Mouse (Mus musculus) hindbrain, postnatal 0 days (tissue): ENCODE data around the gene Cacna1i. TPM values are rescaled to one million over a fixed set of nuclear protein-coding genes. Genes with fewer than 3 reads are reported as not detected.

Experiments used
- ATAC-seq: fragments of 200-750 bp; cut with Nextera tagmentation; 2 replicates; pipeline ENCODE4 v1.8.0; 2017; ENCODE audit warnings: mild to moderate bottlenecking, moderate TSS enrichment, moderate library complexity
- DNase-seq: peaks from one replicate; pipeline ENCODE4 v3.0.0-alpha.2; 2015; ENCODE audit warnings: low spot score
- H3K27ac ChIP-seq: fragments of 300-500 bp; sonication (generic); 2 replicates; pipeline ENCODE4 v1.5.1; 2014; ENCODE audit warnings: mild to moderate bottlenecking
- H3K27me3 ChIP-seq: fragments of 300-500 bp; sonication (generic); 2 replicates; pipeline ENCODE4 v1.6.1; 2014; ENCODE audit warnings: low read length, mixed read lengths; ENCODE audit not compliant: insufficient read depth
- H3K36me3 ChIP-seq: fragments of 300-500 bp; sonication (generic); 2 replicates; pipeline ENCODE4 v1.6.1; 2014; ENCODE audit warnings: low read length, mixed read lengths; ENCODE audit not compliant: insufficient read depth
- H3K4me1 ChIP-seq: fragments of 300-500 bp; sonication (generic); 2 replicates; pipeline ENCODE4 v1.6.1; 2014; ENCODE audit warnings: antibody characterized with exemption, low read length, mixed read lengths; ENCODE audit not compliant: insufficient read depth
- H3K4me2 ChIP-seq: fragments of 300-500 bp; sonication (generic); 2 replicates; pipeline ENCODE4 v1.6.1; 2014; ENCODE audit warnings: low read depth, mild to moderate bottlenecking, low read length, moderate library complexity, mixed read lengths
- H3K4me3 ChIP-seq: fragments of 300-500 bp; sonication (generic); 2 replicates; pipeline ENCODE4 v1.5.1; 2014; ENCODE audit warnings: low read length
- H3K9ac ChIP-seq: fragments of 300-500 bp; sonication (generic); replicated peaks from 2 replicates; pipeline ENCODE4 v1.6.1; 2014; ENCODE audit warnings: mild to moderate bottlenecking, low read length, moderate library complexity, mixed read lengths
- H3K9me3 ChIP-seq: fragments of 300-500 bp; sonication (generic); 2 replicates; pipeline ENCODE4 v1.6.1; 2016; ENCODE audit warnings: low read length, mixed read lengths
- CTCF ChIP-seq: IDR thresholded peaks from 2 replicates; pipeline ENCODE4 v1.5.1; 2016; ENCODE audit warnings: antibody characterized with exemption, control low read depth, low read depth
- WGBS: fragments of 180-500 bp; shearing (Covaris S2); extraction: QIAGEN DNeasy Blood & Tissue Kit; methylation state at CpG from one replicate; pipeline ENCODE4 v1.1.7; 2014; 5-methylcytosine and 5-hydroxymethylcytosine counted together
- polyA plus RNA-seq: library from polyadenylated mRNA; unstranded; fragments of >200 nt; fragmentation: Nextera tagmentation; extraction: Ambion mirVana; gene quantifications from 2 replicates; pipeline ENCODE4 v1.2.1, GENCODE M21; 2015
- total RNA-seq: library from RNA; depleted of rRNA; stranded (reverse); fragments of >200 nt; gene quantifications from 2 replicates; pipeline ENCODE4 v1.2.3, GENCODE M21; 2014

The Cacna1i gene
- total and polyA plus RNA-seq, 2 experiments from 2014 or later: 0.50 to 10.8 TPM

- H3K4me2 ChIP-seq: no peak overlapping the region
- H3K27ac ChIP-seq: no peak overlapping the region
- H3K27me3 ChIP-seq: no peaks in the 10 kb centered on the region
- H3K9me3 ChIP-seq: no peaks in the 10 kb centered on the region
- ATAC-seq (0 out of 2 replicates have a peak, but pooled peaks have one; percentile 30), DNase-seq (peak; percentile 32)
- TF ChIP-seq CTCF: no peak
- no peak overlapping the region for H3K4me3 ChIP-seq
- WGBS: 49% methylated on average over 22 of the region's 22 CpGs
- no peaks in the 10 kb centered on the region for H3K36me3 ChIP-seq
- no peaks in the 10 kb centered on the region for H3K4me1 ChIP-seq
- H3K9ac ChIP-seq: no peak overlapping the region
These were observed 108.0 kb downstream of the Cacna1i start for GRCm38 (mm10) chr15:80395035-80395434.

- Histone ChIP-seq H3K27me3 (no peaks in the 10 kb centered on the region), H3K4me1 (peaks cover 12% of the 10 kb centered on the region; the same call in 1 of the 2 replicates), H3K9ac (no peak overlapping the region), H3K4me3 (no peak overlapping the region), H3K9me3 (no peaks in the 10 kb centered on the region), H3K27ac (no peak overlapping the region), H3K36me3 (no peaks in the 10 kb centered on the region), H3K4me2 (no peak overlapping the region)
- no peak for ATAC-seq
- 90% methylated on average over 1 of the region's 1 CpGs for WGBS
- DNase-seq: no peak
- no peak for TF ChIP-seq CTCF
These were observed 112.4 kb downstream of the Cacna1i start for GRCm38 (mm10) chr15:80399451-80399850.

- peak; percentile 78 for ATAC-seq
These were observed 114.4 kb downstream of the Cacna1i start for GRCm38 (mm10) chr15:80401387-80401898.

GRCm38 (mm10) chr15:80401980-80402379 is 114.9 kb downstream of the Cacna1i start:
- Histone ChIP-seq H3K4me1 (peaks cover 12% of the 10 kb centered on the region; the same call in 1 of the 2 replicates), H3K9ac (no peak overlapping the region), H3K9me3 (no peaks in the 10 kb centered on the region), H3K4me2 (no peak overlapping the region), H3K27me3 (no peaks in the 10 kb centered on the region), H3K4me3 (no peak overlapping the region), H3K27ac (no peak overlapping the region; the same call in 1 of the 2 replicates), H3K36me3 (no peaks in the 10 kb centered on the region)
- TF ChIP-seq CTCF: no peak
- DNase-seq (peak; percentile 41), ATAC-seq (peak; percentile 27)
- 17% methylated on average over 8 of the region's 8 CpGs for WGBS

More at GRCm38 (mm10) chr15:80401387-80401898, 114.4 kb downstream of the Cacna1i start:
- no peaks in the 10 kb centered on the region for H3K27me3 ChIP-seq
- H3K9ac ChIP-seq: no peak overlapping the region
- H3K4me2 ChIP-seq: no peak overlapping the region
- H3K27ac ChIP-seq: peak overlapping the region; percentile 59
- no peak overlapping the region for H3K4me3 ChIP-seq
- no peaks in the 10 kb centered on the region for H3K9me3 ChIP-seq
- TF ChIP-seq CTCF: no peak
- peaks cover 12% of the 10 kb centered on the region; the same call in 1 of the 2 replicates for H3K4me1 ChIP-seq
- DNase-seq: peak; percentile 50
- no peaks in the 10 kb centered on the region for H3K36me3 ChIP-seq
- 27% methylated on average over 2 of the region's 2 CpGs for WGBS

- Histone ChIP-seq H3K27me3 (no peaks in the 10 kb centered on the region), H3K4me1 (no peaks in the 10 kb centered on the region; the same call in 1 of the 2 replicates), H3K36me3 (no peaks in the 10 kb centered on the region), H3K9ac (no peak overlapping the region), H3K27ac (no peak overlapping the region), H3K4me3 (no peak overlapping the region), H3K9me3 (no peaks in the 10 kb centered on the region), H3K4me2 (no peak overlapping the region)
- ATAC-seq (no peak), DNase-seq (peak; percentile 46)
- WGBS: 36% methylated on average over 1 of the region's 1 CpGs
- TF ChIP-seq CTCF: no peak
These were observed 120.8 kb downstream of the Cacna1i start for GRCm38 (mm10) chr15:80407873-80408272.

GRCm38 (mm10) chr15:80410661-80411060 is 123.6 kb downstream of the Cacna1i start:
- no peak overlapping the region for H3K4me2 ChIP-seq
- no peak overlapping the region for H3K4me3 ChIP-seq
- H3K9ac ChIP-seq: no peak overlapping the region
- no peaks in the 10 kb centered on the region for H3K27me3 ChIP-seq
- WGBS: 40% methylated on average over 7 of the region's 7 CpGs
- TF ChIP-seq CTCF: no peak
- no peaks in the 10 kb centered on the region for H3K9me3 ChIP-seq
- peaks cover 17% of the 10 kb centered on the region for H3K4me1 ChIP-seq
- DNase-seq (peak; percentile 46), ATAC-seq (no peak)
- no peak overlapping the region for H3K27ac ChIP-seq
- no peaks in the 10 kb centered on the region for H3K36me3 ChIP-seq

GRCm38 (mm10) chr15:80413070-80413469 is 126.0 kb downstream of the Cacna1i start:
- no peak for TF ChIP-seq CTCF
- DNase-seq (peak; percentile 62), ATAC-seq (no peak)
- Histone ChIP-seq H3K4me1 (peaks cover 17% of the 10 kb centered on the region), H3K27me3 (no peaks in the 10 kb centered on the region), H3K9me3 (no peaks in the 10 kb centered on the region), H3K9ac (no peak overlapping the region), H3K4me3 (no peak overlapping the region), H3K36me3 (no peaks in the 10 kb centered on the region), H3K27ac (no peak overlapping the region), H3K4me2 (no peak overlapping the region)
- 49% methylated on average over 4 of the region's 4 CpGs for WGBS
